Mouse (Mus musculus): ENCODE results near the gene Mcrip2. TPM values are rescaled to one million over a fixed set of nuclear protein-coding genes. Genes with fewer than 3 reads are reported as not detected.

Gene Mcrip2
- total and polyA plus RNA-seq, 3 experiments, result 234 to 288 (median 254) TPM

DNA sequence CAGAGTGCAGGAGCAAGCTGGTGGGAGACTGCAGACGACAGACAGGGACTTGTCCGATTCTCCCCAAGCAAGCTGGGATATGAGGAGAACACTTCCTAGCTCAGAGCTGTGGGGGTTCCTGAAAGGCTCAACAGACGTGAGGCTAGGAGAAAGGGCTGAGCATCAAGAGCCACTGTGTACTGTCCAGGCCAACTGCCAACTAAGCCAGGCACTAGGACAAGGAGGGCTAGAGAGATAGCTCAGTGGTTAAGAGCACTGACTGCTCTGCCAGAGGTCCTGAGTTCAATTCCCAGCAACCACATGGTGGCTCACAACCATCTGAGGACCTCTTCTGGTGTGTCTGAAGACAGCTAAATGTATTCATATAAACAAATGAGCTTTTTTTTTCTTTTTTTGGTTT, 26.1 kb downstream of the Mcrip2 start:
- no peak for DNase-seq
- Histone ChIP-seq H3K36me3 (ENCODE audit: control insufficient read depth, insufficient read depth, low read length) (no peaks in the 10 kb centered on the region), H3K4me3 (no peak overlapping the region), H3K9ac (ENCODE audit: low read depth, low read length) (no peak overlapping the region), H3K27me3 (ENCODE audit: control insufficient read depth, insufficient read depth, low read length) (no peaks in the 10 kb centered on the region), H3K79me2 (replicated peaks; ENCODE audit: control insufficient read depth, insufficient read depth, low read length) (no peaks in the 10 kb centered on the region), H3K27ac (no peak overlapping the region), H3K4me1 (ENCODE audit: control insufficient read depth, insufficient read depth, low read length) (peaks cover 11% of the 10 kb centered on the region)
- intact Hi-C loops (cut with DNase I), result no loop called here
- TF ChIP-seq EP300 (IDR thresholded peaks at IDR 0.05; ENCODE audit: insufficient read depth, low read depth, low read length) (no peak), CTCF (IDR thresholded peaks at IDR 0.05) (no peak), POLR2A (IDR thresholded peaks at IDR 0.05; ENCODE audit: insufficient read depth, low read depth, low read length) (no peak)
- 68% methylated on average over 3 of the region's 3 CpGs for WGBS

DNA sequence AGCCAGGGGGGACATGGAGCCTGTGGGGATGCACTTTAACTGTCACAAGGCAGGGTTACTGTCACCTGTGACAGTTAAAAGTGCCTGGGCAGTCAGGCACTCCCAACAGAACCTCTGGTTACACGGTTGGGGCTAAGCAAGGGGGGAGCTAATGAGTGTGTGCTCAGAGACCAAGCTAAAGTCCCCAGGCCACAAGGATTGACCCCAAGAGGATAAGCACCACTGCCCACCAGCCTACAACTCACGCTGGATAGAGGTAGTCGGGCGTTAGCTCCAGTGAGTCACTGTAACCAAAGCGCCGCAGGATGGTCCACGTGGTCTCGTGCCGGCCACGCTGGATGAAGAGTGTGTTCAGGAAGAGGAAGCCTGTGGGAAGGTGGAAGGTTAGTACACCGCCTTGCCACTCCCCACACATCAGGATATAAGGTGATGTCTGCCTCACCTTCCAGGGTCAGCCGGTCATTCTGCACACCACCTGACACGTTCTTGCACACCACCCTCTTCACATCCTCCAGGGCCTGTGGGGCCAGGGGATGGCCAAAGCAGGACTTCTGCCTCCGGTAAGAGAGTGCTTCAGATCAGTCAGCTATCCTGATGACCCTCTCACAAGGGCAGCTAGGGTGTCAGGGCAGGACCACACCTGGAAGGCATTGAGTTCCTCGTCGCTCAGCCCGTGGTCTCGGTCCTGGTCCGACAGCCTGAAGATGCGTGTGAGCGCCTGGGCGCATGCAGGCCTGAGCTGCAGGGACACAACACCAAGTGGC, 27.3 kb downstream of the Mcrip2 start, which contains the start of gene Gm20683:
TSS of gene Gm20683 (minus strand) at position 647 of the 764 bp plus-strand sequence.
- no peaks in the 10 kb centered on the region for H3K36me3 ChIP-seq (ENCODE audit: control insufficient read depth, insufficient read depth, low read length)
- H3K9ac ChIP-seq (ENCODE audit: low read depth, low read length), result no peak within 1 kb of the TSS
- no peak for TF ChIP-seq CTCF (IDR thresholded peaks at IDR 0.05)
- intact Hi-C loops (cut with DNase I), result no loop called here
- H3K4me1 ChIP-seq (ENCODE audit: control insufficient read depth, insufficient read depth, low read length), result peaks cover 14% of the 10 kb centered on the region
- DNase-seq, result no peak
- no peaks in the 10 kb centered on the region for H3K79me2 ChIP-seq (replicated peaks; ENCODE audit: control insufficient read depth, insufficient read depth, low read length)
- H3K27ac ChIP-seq, result no peak within 1 kb of the TSS
- 91% methylated on average over 22 of the region's 22 CpGs for WGBS
- H3K27me3 ChIP-seq (ENCODE audit: control insufficient read depth, insufficient read depth, low read length), result no peaks in the 10 kb centered on the region
- no peak within 1 kb of the TSS for H3K4me3 ChIP-seq

DNA sequence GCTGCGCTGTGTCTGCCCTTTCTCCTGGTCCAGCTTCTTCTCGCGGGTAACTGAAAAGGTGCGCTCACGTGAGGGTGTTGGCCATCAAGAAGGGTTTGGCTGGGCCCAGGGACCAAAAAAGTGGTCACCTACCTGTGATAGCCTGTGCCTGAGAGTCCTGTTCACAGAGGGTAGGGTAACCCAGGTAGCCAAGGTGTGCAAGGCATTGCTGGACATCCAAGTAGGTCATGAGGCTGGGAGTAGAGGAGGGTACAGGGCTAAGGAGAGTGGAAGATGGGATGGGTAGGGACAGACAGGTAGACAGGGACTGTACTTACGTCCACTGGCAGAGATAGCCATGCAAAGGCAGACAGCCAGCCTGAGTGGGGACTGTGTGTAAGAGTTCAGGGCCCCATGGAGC, 28.0 kb downstream of the Mcrip2 start:
- Histone ChIP-seq H3K9ac (ENCODE audit: low read depth, low read length) (no peak overlapping the region), H3K27ac (no peak overlapping the region), H3K27me3 (ENCODE audit: control insufficient read depth, insufficient read depth, low read length) (no peaks in the 10 kb centered on the region), H3K4me1 (ENCODE audit: control insufficient read depth, insufficient read depth, low read length) (peaks cover 18% of the 10 kb centered on the region), H3K4me3 (no peak overlapping the region), H3K36me3 (ENCODE audit: control insufficient read depth, insufficient read depth, low read length) (no peaks in the 10 kb centered on the region), H3K79me2 (replicated peaks; ENCODE audit: control insufficient read depth, insufficient read depth, low read length) (no peaks in the 10 kb centered on the region)
- TF ChIP-seq CTCF (IDR thresholded peaks at IDR 0.05) (no peak), POLR2A (IDR thresholded peaks at IDR 0.05; ENCODE audit: insufficient read depth, low read depth, low read length) (no peak), EP300 (IDR thresholded peaks at IDR 0.05; ENCODE audit: insufficient read depth, low read depth, low read length) (no peak)
- no peak for DNase-seq
- intact Hi-C loops (cut with DNase I), result no loop called here
- 94% methylated on average over 6 of the region's 6 CpGs for whole genome bisulfite sequencing

DNA sequence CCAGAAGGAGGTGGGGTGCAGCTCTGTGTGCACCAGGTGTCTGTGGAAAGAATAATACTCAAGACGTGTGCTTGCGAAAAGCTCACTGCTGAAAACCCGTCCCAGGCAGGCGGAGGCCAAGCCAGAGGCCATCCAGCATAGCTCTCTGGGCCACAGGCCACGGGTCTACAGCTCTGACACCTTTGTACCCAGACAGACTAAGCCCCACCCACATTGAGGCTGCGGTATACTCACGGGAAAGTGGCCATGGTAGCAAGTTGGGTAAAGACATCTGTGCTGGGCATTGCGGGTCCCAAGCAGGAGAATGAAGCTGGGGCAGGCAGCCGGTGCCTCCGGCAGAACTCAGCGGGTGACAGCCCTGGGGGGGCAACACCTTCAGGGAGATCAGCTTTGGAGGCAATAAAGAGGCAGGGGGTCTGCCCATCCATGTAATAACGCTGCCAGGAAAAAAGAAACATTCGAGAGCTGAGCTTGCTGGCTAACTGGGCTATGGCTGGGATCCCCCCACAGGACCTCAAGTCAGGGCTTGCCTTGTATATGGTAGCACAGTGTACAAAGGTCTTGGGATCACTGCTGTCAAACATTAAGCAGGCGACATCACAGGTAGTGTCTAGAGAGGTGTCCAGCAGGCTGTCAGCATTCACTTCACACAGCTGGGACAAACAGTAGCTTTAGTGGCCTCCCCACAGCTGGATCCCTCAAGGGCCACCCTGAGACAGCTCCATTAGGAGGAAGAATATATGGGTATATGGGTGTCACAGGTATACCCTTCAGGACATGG, 28.9 kb downstream of the Mcrip2 start:
- intact Hi-C loops (cut with DNase I), result no loop called here
- no peak for TF ChIP-seq CTCF (IDR thresholded peaks at IDR 0.05)
- TF ChIP-seq POLR2A (IDR thresholded peaks at IDR 0.05; ENCODE audit: insufficient read depth, low read depth, low read length), result no peak
- no peak for TF ChIP-seq EP300 (IDR thresholded peaks at IDR 0.05; ENCODE audit: insufficient read depth, low read depth, low read length)
- H3K36me3 ChIP-seq (ENCODE audit: control insufficient read depth, insufficient read depth, low read length), result no peaks in the 10 kb centered on the region

DNA sequence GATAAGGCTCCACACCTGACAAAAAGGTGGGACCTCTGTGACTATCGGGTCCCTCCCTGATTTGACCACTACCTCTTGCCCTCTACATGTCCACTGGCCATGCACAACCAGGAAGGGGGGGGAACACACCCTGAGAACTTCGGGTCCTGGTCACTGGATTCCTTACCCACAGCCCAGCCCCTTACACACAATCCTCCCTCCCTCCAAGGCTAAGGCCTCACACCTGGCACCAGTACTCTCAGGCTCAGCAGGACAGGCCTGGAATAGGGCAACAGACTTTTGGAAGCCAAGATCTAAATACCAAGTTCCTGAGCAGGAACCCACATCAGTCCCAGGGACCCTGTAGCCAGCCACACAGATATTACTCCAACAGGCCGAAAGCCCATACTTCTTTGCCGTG, 29.7 kb downstream of the Mcrip2 start:
- H3K9ac ChIP-seq (ENCODE audit: low read depth, low read length), result no peak overlapping the region
- DNase-seq, result no peak
- no peaks in the 10 kb centered on the region for H3K36me3 ChIP-seq (ENCODE audit: control insufficient read depth, insufficient read depth, low read length)
- peaks cover 2% of the 10 kb centered on the region for H3K79me2 ChIP-seq (replicated peaks; ENCODE audit: control insufficient read depth, insufficient read depth, low read length)
- H3K27ac ChIP-seq, result no peak overlapping the region
- H3K27me3 ChIP-seq (ENCODE audit: control insufficient read depth, insufficient read depth, low read length), result no peaks in the 10 kb centered on the region
- TF ChIP-seq CTCF (IDR thresholded peaks at IDR 0.05) (no peak), POLR2A (IDR thresholded peaks at IDR 0.05; ENCODE audit: insufficient read depth, low read depth, low read length) (no peak), EP300 (IDR thresholded peaks at IDR 0.05; ENCODE audit: insufficient read depth, low read depth, low read length) (no peak)
- 80% methylated on average over 4 of the region's 4 CpGs for WGBS
- H3K4me1 ChIP-seq (ENCODE audit: control insufficient read depth, insufficient read depth, low read length), result peaks cover 24% of the 10 kb centered on the region
- no peak overlapping the region for H3K4me3 ChIP-seq
- intact Hi-C loops (cut with DNase I), result no loop called here

More for the DNA sequence above, 28.9 kb downstream of the Mcrip2 start:
- H3K79me2 ChIP-seq (replicated peaks; ENCODE audit: control insufficient read depth, insufficient read depth, low read length), result peaks cover 2% of the 10 kb centered on the region
- 80% methylated on average over 14 of the region's 14 CpGs for WGBS
- H3K27ac ChIP-seq, result no peak overlapping the region
- no peak overlapping the region for H3K4me3 ChIP-seq
- peaks cover 21% of the 10 kb centered on the region for H3K4me1 ChIP-seq (ENCODE audit: control insufficient read depth, insufficient read depth, low read length)
- H3K27me3 ChIP-seq (ENCODE audit: control insufficient read depth, insufficient read depth, low read length), result no peaks in the 10 kb centered on the region
- no peak overlapping the region for H3K9ac ChIP-seq (ENCODE audit: low read depth, low read length)
- DNase-seq, result no peak

DNA sequence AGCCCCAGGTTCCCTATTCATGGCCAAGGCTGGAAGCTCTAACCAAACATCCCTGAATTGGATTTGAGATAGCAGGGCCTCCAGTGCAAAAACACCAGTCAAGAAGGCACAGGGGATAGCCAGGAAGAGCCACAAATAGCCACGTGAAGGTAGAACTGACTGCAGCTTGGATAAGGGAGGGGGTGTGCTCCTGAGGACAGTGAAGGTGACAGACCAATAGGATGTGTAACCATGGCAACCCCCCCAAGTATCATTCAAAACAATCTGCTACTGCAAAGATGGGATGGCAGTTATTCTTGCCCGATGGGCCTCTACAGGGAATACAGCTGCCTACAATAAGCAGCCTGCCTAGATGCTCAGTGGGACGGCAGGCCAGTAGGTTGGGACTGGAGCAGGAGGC, 31.0 kb downstream of the Mcrip2 start:
- Histone ChIP-seq H3K27ac (peak overlapping the region; percentile 73), H3K9ac (ENCODE audit: low read depth, low read length) (no peak overlapping the region), H3K4me3 (no peak overlapping the region), H3K4me1 (ENCODE audit: control insufficient read depth, insufficient read depth, low read length) (peaks cover 18% of the 10 kb centered on the region), H3K27me3 (ENCODE audit: control insufficient read depth, insufficient read depth, low read length) (no peaks in the 10 kb centered on the region), H3K79me2 (replicated peaks; ENCODE audit: control insufficient read depth, insufficient read depth, low read length) (peaks cover 2% of the 10 kb centered on the region), H3K36me3 (ENCODE audit: control insufficient read depth, insufficient read depth, low read length) (no peaks in the 10 kb centered on the region)
- TF ChIP-seq CTCF (IDR thresholded peaks at IDR 0.05) (no peak), POLR2A (IDR thresholded peaks at IDR 0.05; ENCODE audit: insufficient read depth, low read depth, low read length) (no peak), EP300 (IDR thresholded peaks at IDR 0.05; ENCODE audit: insufficient read depth, low read depth, low read length) (no peak)
- intact Hi-C loops (cut with DNase I), result no loop called here
- 39% methylated on average over 3 of the region's 3 CpGs for WGBS
- no peak for DNase-seq
